Mouse (Mus musculus): ENCODE measurements at regions not wholly inside any gene's neighbourhood (a gene's known extent, or its start where the extent isn't known, plus 50 kb on each side); places are given as distances from the start of the nearest gene placed in this dataset.
A peak's percentile ranks its signal among the peaks of the same experiment; 100 is the strongest.

DNA sequence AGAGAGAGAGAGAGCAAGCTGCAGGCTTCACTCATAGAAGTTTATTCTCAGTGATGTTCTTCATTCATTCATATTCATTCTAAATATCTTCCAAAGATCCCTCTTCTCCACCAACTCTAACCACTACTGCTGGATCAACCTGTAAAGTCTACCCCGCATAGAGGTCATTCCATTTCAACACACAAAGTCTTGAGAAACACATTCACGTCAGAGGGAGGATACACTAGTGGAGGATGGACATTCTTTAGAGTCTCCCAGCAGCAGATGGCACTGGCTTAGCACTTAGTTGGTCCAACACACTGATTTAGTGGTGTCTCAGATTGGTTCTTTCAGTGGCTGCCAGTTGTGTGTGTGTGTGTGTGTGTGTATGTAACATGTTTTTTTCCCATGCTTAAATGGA is 74.9 kb upstream of the Dlx2 start:
- ATAC-seq, result no peak
- WGBS, result 94% methylated on average over 2 of the region's 2 CpGs

DNA sequence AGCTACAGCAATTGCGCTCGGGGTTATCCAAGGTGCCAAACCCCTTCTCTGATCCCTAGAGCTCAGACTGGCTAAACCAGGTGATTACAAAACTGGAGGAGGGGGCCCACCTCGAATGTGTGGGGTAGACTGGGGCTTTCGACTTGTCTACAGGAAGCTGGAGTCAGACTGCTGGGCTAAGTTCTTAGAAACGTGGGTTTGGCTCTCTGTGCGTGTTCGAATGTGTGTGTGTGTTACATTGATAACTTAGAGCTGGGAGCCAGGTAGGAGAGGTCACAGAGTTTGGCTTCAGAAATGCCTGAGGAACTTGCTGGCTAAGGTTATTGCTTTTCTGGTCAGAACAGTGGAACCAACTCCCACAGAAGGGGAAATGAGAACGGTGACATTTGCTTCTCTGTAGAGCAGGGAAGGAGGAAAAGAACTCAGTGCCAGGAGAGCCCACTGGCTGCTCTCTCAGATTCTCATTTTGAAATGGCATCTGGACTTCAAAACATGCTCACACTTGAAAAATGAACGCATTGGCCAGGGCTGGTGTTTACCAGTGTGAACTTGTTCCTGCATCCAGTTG is 76.1 kb upstream of the Dlx2 start:
- Histone ChIP-seq H3K9ac (replicated peaks; ENCODE audit: low read depth, low read length) (no peak overlapping the region), H3K36me3 (ENCODE audit: control insufficient read depth, insufficient read depth) (no peaks in the 10 kb centered on the region), H3K27me3 (replicated peaks; ENCODE audit: control insufficient read depth, insufficient read depth, low read length) (no peaks in the 10 kb centered on the region), H3K4me2 (ENCODE audit: low read length) (no peak overlapping the region), H3K9me3 (ENCODE audit: control insufficient read depth, low read length) (peaks cover 3% of the 10 kb centered on the region; the same call in 1 of the 2 replicates), H3K4me1 (replicated peaks; ENCODE audit: control insufficient read depth, insufficient read depth, low read length) (peaks cover 24% of the 10 kb centered on the region), H3K4me3 (replicated peaks; ENCODE audit: low read length) (no peak overlapping the region), H3K27ac (ENCODE audit: low read length) (no peak overlapping the region)
- WGBS, result 78% methylated on average over 9 of the region's 9 CpGs
- ATAC-seq, result no peak

More for the DNA sequence above, 74.9 kb upstream of the Dlx2 start:
- Histone ChIP-seq H3K9me3 (ENCODE audit: control insufficient read depth, low read length) (peaks cover 3% of the 10 kb centered on the region; the same call in 1 of the 2 replicates), H3K4me3 (replicated peaks; ENCODE audit: low read length) (no peak overlapping the region), H3K27ac (ENCODE audit: low read length) (no peak overlapping the region), H3K4me2 (ENCODE audit: low read length) (no peak overlapping the region), H3K4me1 (replicated peaks; ENCODE audit: control insufficient read depth, insufficient read depth, low read length) (peaks cover 12% of the 10 kb centered on the region), H3K36me3 (ENCODE audit: control insufficient read depth, insufficient read depth) (no peaks in the 10 kb centered on the region), H3K9ac (replicated peaks; ENCODE audit: low read depth, low read length) (no peak overlapping the region), H3K27me3 (replicated peaks; ENCODE audit: control insufficient read depth, insufficient read depth, low read length) (no peaks in the 10 kb centered on the region)

DNA sequence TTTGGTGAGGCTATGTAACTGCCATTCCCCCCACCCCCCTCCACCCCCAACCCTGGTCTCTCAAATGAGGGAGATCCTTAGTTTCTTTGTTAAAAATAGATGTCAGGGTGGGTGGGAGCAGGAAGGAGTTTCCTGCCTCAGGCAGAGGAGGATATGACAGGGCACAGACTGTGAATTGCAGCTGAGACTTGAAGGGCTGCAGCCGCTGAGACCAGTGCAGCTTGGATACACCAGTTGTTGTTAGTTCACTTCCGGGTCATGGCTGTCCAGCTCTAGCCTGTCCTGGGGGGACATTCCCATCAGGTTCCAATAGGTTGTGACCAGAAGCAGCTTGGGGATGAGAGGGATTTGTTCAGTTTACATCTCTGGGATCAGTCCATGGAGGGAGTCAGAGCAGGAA is 76.6 kb upstream of the Dlx2 start:
- 85% methylated on average over 2 of the region's 2 CpGs for WGBS
- Histone ChIP-seq H3K9ac (replicated peaks; ENCODE audit: low read depth, low read length) (no peak overlapping the region), H3K9me3 (ENCODE audit: control insufficient read depth, low read length) (peaks cover 3% of the 10 kb centered on the region; the same call in 1 of the 2 replicates), H3K36me3 (ENCODE audit: control insufficient read depth, insufficient read depth) (no peaks in the 10 kb centered on the region), H3K4me2 (ENCODE audit: low read length) (no peak overlapping the region), H3K27me3 (replicated peaks; ENCODE audit: control insufficient read depth, insufficient read depth, low read length) (no peaks in the 10 kb centered on the region), H3K27ac (ENCODE audit: low read length) (no peak overlapping the region), H3K4me1 (replicated peaks; ENCODE audit: control insufficient read depth, insufficient read depth, low read length) (peaks cover 24% of the 10 kb centered on the region), H3K4me3 (replicated peaks; ENCODE audit: low read length) (no peak overlapping the region)
- ATAC-seq, result no peak

DNA sequence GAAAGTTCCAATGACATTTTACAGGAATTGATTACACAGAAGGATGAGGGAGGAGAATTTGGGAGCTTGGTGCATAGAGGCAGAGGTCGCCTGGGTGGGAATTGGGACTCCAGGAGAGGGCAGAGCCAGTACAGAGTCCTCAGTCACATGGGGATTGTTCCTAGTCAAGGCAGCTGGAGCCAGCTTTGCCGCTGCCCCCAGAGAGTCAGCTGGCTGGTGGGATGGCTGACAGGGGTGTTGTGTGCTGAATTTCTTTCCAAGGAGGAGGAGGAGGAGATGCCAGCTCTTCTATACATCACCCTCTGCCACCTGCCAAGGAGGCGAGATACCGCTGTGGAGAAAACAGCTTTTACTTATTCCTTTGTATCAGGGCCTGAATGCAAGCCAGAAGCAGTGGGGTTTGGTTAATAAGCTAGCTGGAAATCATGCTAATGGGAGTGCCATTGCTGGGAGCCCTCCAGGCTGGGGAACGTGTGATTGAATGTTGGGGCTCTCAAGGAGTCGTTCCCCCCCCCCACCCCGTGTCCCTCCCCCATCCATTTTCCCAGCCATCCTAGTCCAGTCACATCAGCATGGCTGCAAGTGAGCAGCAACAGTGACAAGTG is 78.8 kb upstream of the Dlx2 start:
- Histone ChIP-seq H3K9ac (replicated peaks; ENCODE audit: low read depth, low read length) (no peak overlapping the region), H3K4me1 (replicated peaks; ENCODE audit: control insufficient read depth, insufficient read depth, low read length) (peaks cover 42% of the 10 kb centered on the region), H3K9me3 (ENCODE audit: control insufficient read depth, low read length) (peaks cover 3% of the 10 kb centered on the region; the same call in 1 of the 2 replicates), H3K4me3 (replicated peaks; ENCODE audit: low read length) (no peak overlapping the region), H3K27ac (ENCODE audit: low read length) (peak overlapping the region; percentile 25; the same call in 1 of the 2 replicates), H3K27me3 (replicated peaks; ENCODE audit: control insufficient read depth, insufficient read depth, low read length) (no peaks in the 10 kb centered on the region), H3K36me3 (ENCODE audit: control insufficient read depth, insufficient read depth) (no peaks in the 10 kb centered on the region), H3K4me2 (ENCODE audit: low read length) (no peak overlapping the region)
- peak; percentile 70 for ATAC-seq
- 9% methylated on average over 7 of the region's 7 CpGs for WGBS

DNA sequence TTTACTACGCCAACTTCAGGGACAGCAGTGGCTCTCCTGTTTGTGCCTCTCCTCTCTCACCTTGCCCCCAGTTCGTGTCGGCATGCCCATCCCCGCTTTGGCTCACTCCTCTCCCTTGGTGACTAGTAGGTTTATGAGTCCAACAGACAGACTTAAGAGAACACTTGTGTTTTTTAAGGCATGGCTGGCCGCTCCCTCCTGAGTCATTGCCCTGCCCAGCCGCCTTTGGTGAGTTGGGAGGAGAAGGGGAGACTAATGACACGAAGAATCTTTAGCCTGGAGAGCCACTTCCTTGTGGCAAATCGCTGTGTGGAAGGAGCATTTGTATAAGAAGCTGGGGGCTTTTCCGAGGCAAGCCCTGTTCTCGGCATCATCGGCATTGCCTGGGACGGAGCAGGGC is 79.8 kb upstream of the Dlx2 start:
- no peak overlapping the region for H3K9ac ChIP-seq (replicated peaks; ENCODE audit: low read depth, low read length)
- H3K4me1 ChIP-seq (replicated peaks; ENCODE audit: control insufficient read depth, insufficient read depth, low read length), result peaks cover 42% of the 10 kb centered on the region
- no peak for ATAC-seq
- H3K4me2 ChIP-seq (ENCODE audit: low read length), result no peak overlapping the region
- H3K36me3 ChIP-seq (ENCODE audit: control insufficient read depth, insufficient read depth), result no peaks in the 10 kb centered on the region
- H3K27me3 ChIP-seq (replicated peaks; ENCODE audit: control insufficient read depth, insufficient read depth, low read length), result no peaks in the 10 kb centered on the region
- H3K27ac ChIP-seq (ENCODE audit: low read length), result no peak overlapping the region
- no peak overlapping the region for H3K4me3 ChIP-seq (replicated peaks; ENCODE audit: low read length)
- WGBS, result 73% methylated on average over 12 of the region's 12 CpGs
- H3K9me3 ChIP-seq (ENCODE audit: control insufficient read depth, low read length), result no peaks in the 10 kb centered on the region

DNA sequence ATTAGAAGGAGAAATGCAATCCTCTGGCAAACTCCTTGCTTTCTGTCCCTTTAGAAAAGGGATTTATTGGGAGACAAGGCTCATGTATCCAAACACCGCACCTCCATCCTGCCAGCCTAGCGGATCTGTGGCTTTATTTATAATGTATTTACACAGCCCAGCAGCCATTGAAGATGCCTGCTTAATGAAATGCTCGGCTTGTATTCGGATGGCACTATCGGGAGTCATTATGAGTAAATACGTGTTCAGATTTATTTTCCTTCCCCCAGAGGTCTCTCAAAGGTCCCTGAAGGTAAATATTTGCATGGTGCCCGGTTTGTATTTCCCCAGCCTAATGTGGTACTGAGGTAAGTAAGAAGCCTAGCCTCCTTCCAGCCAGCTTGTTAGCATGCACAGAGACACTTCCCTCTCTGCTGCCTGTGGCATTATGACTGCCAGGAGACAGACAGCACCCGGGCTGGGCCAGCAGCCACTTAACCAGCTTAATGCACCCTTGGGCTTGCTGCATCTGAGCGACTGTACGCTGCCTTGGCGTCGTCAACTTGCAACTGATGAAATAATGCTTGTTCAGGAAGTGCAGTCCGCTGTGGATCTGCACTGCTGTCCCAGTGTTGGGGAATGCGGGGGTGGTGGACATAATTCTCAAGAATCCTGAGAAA is 80.7 kb upstream of the Dlx2 start:
- peak; percentile 59 for ATAC-seq
- H3K4me1 ChIP-seq (replicated peaks; ENCODE audit: control insufficient read depth, insufficient read depth, low read length), result peaks cover 42% of the 10 kb centered on the region
- peak overlapping the region; percentile 53 for H3K27ac ChIP-seq (ENCODE audit: low read length)
- H3K9ac ChIP-seq (replicated peaks; ENCODE audit: low read depth, low read length), result peak overlapping the region; percentile 32; the same call in 1 of the 2 replicates
- 11% methylated on average over 14 of the region's 14 CpGs for WGBS
- no peaks in the 10 kb centered on the region for H3K27me3 ChIP-seq (replicated peaks; ENCODE audit: control insufficient read depth, insufficient read depth, low read length)
- H3K4me3 ChIP-seq (replicated peaks; ENCODE audit: low read length), result no peak overlapping the region
- H3K9me3 ChIP-seq (ENCODE audit: control insufficient read depth, low read length), result no peaks in the 10 kb centered on the region
- no peaks in the 10 kb centered on the region for H3K36me3 ChIP-seq (ENCODE audit: control insufficient read depth, insufficient read depth)
- peak overlapping the region; percentile 22 for H3K4me2 ChIP-seq (ENCODE audit: low read length)

DNA sequence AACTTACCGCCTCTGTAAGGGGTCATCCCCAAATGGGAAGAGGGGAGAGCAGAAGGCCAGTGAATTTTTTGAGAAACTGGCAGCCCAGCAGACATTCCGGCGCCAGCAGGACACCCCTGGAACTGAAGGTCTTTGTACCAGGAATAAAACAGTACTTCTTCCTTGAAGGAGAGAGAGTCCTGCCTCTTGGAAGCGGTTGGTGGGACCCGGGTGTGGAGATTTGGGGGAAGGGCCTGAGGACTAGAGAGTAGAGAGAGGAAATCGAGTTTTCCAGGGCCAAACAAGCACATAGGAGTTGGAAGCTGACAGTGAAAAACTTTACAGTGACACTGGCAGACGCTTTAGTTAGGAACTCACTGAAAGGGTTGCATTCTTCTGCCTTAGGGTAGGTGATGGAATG is 82.3 kb upstream of the Dlx2 start:
- Histone ChIP-seq H3K4me1 (replicated peaks; ENCODE audit: control insufficient read depth, insufficient read depth, low read length) (peaks cover 42% of the 10 kb centered on the region), H3K4me2 (ENCODE audit: low read length) (peak overlapping the region; percentile 94), H3K36me3 (ENCODE audit: control insufficient read depth, insufficient read depth) (no peaks in the 10 kb centered on the region), H3K9me3 (ENCODE audit: control insufficient read depth, low read length) (no peaks in the 10 kb centered on the region), H3K27me3 (replicated peaks; ENCODE audit: control insufficient read depth, insufficient read depth, low read length) (no peaks in the 10 kb centered on the region), H3K9ac (replicated peaks; ENCODE audit: low read depth, low read length) (peak overlapping the region; percentile 78), H3K27ac (ENCODE audit: low read length) (peak overlapping the region; percentile 60), H3K4me3 (replicated peaks; ENCODE audit: low read length) (peak overlapping the region; percentile 50)
- WGBS, result 15% methylated on average over 7 of the region's 7 CpGs
- ATAC-seq, result no peak

DNA sequence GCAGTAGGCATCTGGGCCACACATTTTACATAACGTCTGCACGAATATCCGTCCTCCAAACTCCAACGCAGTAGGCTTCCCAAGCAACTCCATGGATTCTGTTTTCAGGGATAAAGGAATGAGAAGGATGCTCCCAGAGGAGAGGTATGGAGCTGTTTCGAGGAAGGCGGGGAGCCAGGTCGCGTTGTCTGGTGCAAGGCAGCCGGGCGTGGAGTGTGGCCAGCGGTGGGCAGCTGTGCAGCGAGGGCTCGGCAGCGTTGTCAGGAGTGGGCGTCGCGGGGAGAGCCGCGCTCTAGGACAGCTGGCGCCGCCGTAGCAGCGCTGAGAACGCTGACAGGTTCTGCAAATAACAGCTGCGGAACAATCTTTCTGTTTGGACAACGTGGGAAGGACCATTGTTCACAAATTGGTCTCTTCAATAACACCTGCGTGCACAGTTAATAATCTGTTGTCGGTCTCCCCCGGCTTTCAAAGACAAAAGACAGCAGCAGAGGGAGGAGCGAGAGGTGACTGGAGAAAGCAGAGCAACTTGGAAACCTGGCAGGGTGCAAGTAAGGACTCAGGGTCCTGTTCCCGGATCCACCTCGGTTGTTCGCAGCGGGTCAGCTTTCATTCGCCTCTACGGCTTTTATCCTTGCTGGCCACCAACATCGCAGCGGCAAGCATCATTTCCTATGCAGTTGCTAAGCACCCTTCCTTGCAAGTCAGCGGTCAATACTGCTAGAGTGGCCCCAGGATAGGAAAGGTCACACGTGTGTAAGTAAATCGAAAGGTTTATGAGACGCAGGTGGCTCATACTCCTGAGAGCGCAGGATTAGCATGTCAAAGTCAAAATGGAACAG is 83.0 kb upstream of the Dlx2 start:
- Histone ChIP-seq H3K36me3 (ENCODE audit: control insufficient read depth, insufficient read depth) (no peaks in the 10 kb centered on the region), H3K4me2 (ENCODE audit: low read length) (peak overlapping the region; percentile 94), H3K4me3 (replicated peaks; ENCODE audit: low read length) (peak overlapping the region; percentile 50), H3K9ac (replicated peaks; ENCODE audit: low read depth, low read length) (peak overlapping the region; percentile 78), H3K27me3 (replicated peaks; ENCODE audit: control insufficient read depth, insufficient read depth, low read length) (no peaks in the 10 kb centered on the region), H3K9me3 (ENCODE audit: control insufficient read depth, low read length) (no peaks in the 10 kb centered on the region), H3K27ac (ENCODE audit: low read length) (peak overlapping the region; percentile 60), H3K4me1 (replicated peaks; ENCODE audit: control insufficient read depth, insufficient read depth, low read length) (peaks cover 42% of the 10 kb centered on the region)
- ATAC-seq, result peak; percentile 47
- WGBS, result under 1% methylated on average over 43 of the region's 43 CpGs

DNA sequence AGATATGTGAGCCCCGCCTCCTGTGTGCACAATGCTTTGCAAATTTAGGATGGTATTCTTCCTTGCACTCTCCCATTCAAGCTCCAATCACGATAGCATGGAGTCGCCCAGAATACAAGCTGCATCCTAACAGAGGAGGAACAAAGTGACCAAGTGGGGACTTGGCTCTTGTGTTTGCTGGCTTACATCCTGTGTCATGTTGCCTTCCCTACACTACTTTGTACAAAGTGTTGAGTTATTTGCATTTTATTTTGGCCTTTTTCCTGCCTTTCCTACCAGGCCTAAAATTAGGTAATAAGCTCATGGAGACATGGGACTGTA is 83.5 kb upstream of the Dlx2 start:
- no peaks in the 10 kb centered on the region for H3K36me3 ChIP-seq (ENCODE audit: control insufficient read depth, insufficient read depth)
- peak overlapping the region; percentile 50; the same call in 1 of the 2 replicates for H3K27ac ChIP-seq (ENCODE audit: low read length)
- H3K27me3 ChIP-seq (replicated peaks; ENCODE audit: control insufficient read depth, insufficient read depth, low read length), result no peaks in the 10 kb centered on the region
- no peaks in the 10 kb centered on the region for H3K9me3 ChIP-seq (ENCODE audit: control insufficient read depth, low read length)
- peak overlapping the region; percentile 94 for H3K4me2 ChIP-seq (ENCODE audit: low read length)
- H3K4me1 ChIP-seq (replicated peaks; ENCODE audit: control insufficient read depth, insufficient read depth, low read length), result peaks cover 38% of the 10 kb centered on the region
- H3K4me3 ChIP-seq (replicated peaks; ENCODE audit: low read length), result peak overlapping the region; percentile 50
- peak overlapping the region; percentile 78 for H3K9ac ChIP-seq (replicated peaks; ENCODE audit: low read depth, low read length)
- ATAC-seq, result peak; percentile 29; the same call in 1 of the 2 replicates
- 2% methylated on average over 3 of the region's 3 CpGs for WGBS
